Mouse (Mus musculus): Measurements from ENCODE around the gene Dcaf7. TPM values are rescaled to one million over a fixed set of nuclear protein-coding genes. Genes with fewer than 3 reads are reported as not detected.
"Not testable (repeated sequence)": the region's sequence is repeated elsewhere in the genome, so short reads cannot be mapped to it uniquely, and the experiment has no call there.

The Dcaf7 gene
- total RNA-seq, 2 experiments from 2014 or later: 134 to 142 TPM

DNA sequence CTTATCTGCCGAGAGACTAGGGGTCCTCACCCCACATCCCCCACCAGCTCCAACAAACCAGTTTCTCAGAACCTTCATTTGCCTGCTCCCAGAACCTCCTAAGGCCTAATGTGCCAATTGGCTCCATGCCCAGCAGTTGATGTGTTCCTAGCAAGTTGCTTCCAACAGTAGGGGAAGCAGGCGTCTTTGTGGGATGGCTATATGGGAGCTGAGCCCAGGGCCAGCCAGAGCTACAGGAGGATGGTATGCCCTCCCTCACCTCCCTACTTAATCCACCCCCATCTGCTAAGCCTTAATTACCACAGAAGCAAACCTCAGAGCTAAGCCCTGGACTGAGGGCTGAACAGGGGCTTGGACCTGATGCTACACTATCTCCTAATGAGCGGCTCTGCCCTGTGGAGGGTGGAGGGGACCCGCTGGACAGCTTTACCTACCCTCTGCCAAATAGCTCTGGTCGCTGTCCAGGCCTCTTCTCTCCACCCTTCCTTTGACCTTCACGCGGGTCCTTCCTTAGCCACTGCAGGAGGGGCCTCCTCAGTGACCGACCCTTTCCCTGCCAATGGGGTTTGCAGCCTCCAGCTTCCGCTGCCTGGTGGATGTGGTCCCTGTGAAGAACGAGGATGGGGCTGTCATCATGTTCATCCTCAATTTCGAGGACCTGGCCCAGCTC is 23.0 kb upstream of the Dcaf7 start:
- peak in 1 of 2 experiments; percentile 37 for DNase-seq (ENCODE audit: extremely low spot score in 1 of 2, low spot score in 2 of 2)
- Histone ChIP-seq H3K27ac (no peak overlapping the region), H3K4me3 (no peak overlapping the region)
- TF ChIP-seq CTCF (IDR thresholded peaks at IDR 0.05): no peak
- intact Hi-C loops (cut with DNase I): loop anchor here (10.0 kb wide), 1 partner anchor 669 kb away; no protein-coding TSS in a partner anchor

GRCm38 (mm10) chr11:106016440-106016839 is 20.2 kb upstream of the Dcaf7 start:
- TF ChIP-seq CTCF (IDR thresholded peaks at IDR 0.05): no peak
- Histone ChIP-seq H3K4me3 (no peak overlapping the region), H3K27ac (no peak overlapping the region)
- DNase-seq (ENCODE audit: extremely low spot score in 1 of 2, low spot score in 2 of 2): no peak
- intact Hi-C loops (cut with DNase I): loop anchor here (10.0 kb wide), 1 partner anchor 672 kb away; no protein-coding TSS in a partner anchor

GRCm38 (mm10) chr11:106020051-106020763 is 16.5 kb upstream of the Dcaf7 start:
- Histone ChIP-seq H3K4me3 (peak overlapping the region; percentile 54), H3K27ac (peak overlapping the region; percentile 71)
- intact Hi-C loops (cut with DNase I): loop anchor here (5.0 kb wide), 1 partner anchor 78 kb away; no protein-coding TSS in a partner anchor
- no peak for TF ChIP-seq CTCF (IDR thresholded peaks at IDR 0.05)
- peak; percentile 63 to 70 for DNase-seq (ENCODE audit: extremely low spot score in 1 of 2, low spot score in 2 of 2)

- intact Hi-C loops (cut with DNase I): loop anchor here (2.0 kb wide), 2 partner anchors 25 to 99 kb away; no protein-coding TSS in a partner anchor
- no peak for TF ChIP-seq CTCF (IDR thresholded peaks at IDR 0.05)
These were observed 10.9 kb upstream of the Dcaf7 start for GRCm38 (mm10) chr11:106025774-106026173.

DNA sequence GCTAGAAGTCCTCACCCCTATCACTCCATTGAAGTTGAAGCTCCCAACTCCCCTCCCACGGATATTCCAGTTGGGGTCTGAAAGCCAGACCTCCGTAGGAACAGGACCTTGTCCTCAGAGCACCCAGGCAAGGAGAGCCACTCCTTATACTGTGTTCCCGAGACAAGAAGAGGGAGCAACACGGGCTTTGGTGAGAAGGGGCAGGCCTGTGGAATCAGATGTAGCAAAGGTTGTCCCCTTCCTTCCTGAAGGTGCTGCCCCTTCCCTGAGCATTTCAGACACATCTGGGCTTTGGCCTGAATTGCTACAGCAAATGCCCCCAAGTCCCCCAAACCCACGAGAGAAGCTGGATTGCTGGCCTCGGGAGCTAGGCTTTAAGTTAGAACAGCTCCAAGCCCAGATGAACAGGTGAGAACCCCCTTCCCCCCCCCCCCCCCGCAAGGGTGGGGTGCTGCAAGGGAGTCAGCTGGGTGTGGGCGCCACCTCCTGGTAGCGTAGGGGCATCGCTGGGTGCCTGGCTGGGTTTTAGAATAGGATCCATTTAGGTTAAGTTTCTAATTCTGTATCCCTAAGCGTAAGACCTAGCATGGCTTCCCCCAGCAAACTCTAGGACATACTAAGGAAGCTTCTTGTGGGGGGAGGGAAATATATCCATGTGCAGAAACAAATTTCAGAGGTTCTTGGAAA is 10.1 kb upstream of the Dcaf7 start:
- peak; percentile 89 for TF ChIP-seq CTCF (IDR thresholded peaks at IDR 0.05)
- DNase-seq (ENCODE audit: extremely low spot score in 1 of 2, low spot score in 2 of 2): peak; percentile 71 to 73
- Histone ChIP-seq H3K27ac (no peak overlapping the region), H3K4me3 (no peak overlapping the region)
- intact Hi-C loops (cut with DNase I): loop anchor here (2.0 kb wide), 2 partner anchors 26 to 100 kb away; no protein-coding TSS in a partner anchor

More at GRCm38 (mm10) chr11:106025774-106026173, 10.9 kb upstream of the Dcaf7 start:
- Histone ChIP-seq H3K4me3 (no peak overlapping the region), H3K27ac (no peak overlapping the region)
- no peak for DNase-seq (ENCODE audit: extremely low spot score in 1 of 2, low spot score in 2 of 2)

GRCm38 (mm10) chr11:106027607-106028006 is 9.1 kb upstream of the Dcaf7 start:
- intact Hi-C loops (cut with DNase I): loop anchor here (2.0 kb wide), 2 partner anchors 27 to 101 kb away; no protein-coding TSS in a partner anchor

DNA sequence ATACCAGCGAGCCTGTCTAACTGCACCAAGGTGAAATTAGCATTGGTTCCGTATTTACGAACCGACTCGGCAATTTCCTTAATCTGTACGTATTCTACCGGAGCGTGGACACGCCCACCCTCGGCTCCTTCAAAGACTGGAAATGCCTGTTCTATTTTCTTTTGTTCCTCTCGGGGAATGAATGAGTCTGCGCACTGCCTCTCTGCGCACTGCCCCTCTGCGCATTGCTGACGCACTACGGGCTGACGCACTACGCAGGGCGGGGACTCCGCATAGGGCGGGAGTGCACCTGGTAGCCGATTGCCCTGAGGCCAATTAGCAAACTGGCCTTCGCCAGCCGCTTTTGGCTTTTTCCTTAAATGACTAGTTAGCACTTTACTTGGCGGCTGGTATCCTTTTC is 4.6 kb upstream of the Dcaf7 start:
- intact Hi-C loops (cut with DNase I); DNase-seq (ENCODE audit: extremely low spot score in 1 of 2, low spot score in 2 of 2); H3K27ac ChIP-seq: not testable (repeated sequence)
- peak overlapping the region; percentile 36 for H3K4me3 ChIP-seq

More at GRCm38 (mm10) chr11:106027607-106028006, 9.1 kb upstream of the Dcaf7 start:
- H3K4me3 ChIP-seq: no peak overlapping the region
- no peak for DNase-seq (ENCODE audit: extremely low spot score in 1 of 2, low spot score in 2 of 2)
- no peak for TF ChIP-seq CTCF (IDR thresholded peaks at IDR 0.05)
- no peak overlapping the region for H3K27ac ChIP-seq

- peak overlapping the region; percentile 66; the same call in 1 of the 2 replicates for H3K27ac ChIP-seq
- no peak for DNase-seq (ENCODE audit: extremely low spot score in 1 of 2, low spot score in 2 of 2)
- no peak for TF ChIP-seq CTCF (IDR thresholded peaks at IDR 0.05)
These were observed 3.2 kb upstream of the Dcaf7 start for GRCm38 (mm10) chr11:106033491-106033919.

DNA sequence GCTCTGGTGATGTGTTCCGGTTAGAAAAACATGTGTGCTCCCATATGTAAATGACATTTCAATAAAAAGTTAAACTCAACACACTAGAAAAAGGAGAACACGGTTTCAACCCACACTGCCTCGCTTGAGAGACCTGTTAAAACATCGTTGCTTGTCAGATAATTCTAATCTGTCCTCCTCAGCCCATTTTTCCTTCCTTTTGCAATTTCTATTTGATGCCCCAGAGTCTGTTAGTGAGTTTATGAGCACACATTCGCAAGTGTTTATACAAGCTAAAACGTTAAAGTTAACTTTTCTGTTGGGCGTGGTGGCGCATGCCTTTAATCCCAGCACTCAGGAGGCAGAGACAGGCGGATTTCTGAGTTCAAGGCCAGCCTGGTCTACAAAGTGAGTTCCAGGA is 1.7 kb upstream of the Dcaf7 start:
- Histone ChIP-seq H3K4me3 (no peak overlapping the region), H3K27ac (no peak overlapping the region)
- intact Hi-C loops (cut with DNase I): loop anchor here (5.0 kb wide), 1 partner anchor 303 kb away; no protein-coding TSS in a partner anchor
- no peak for DNase-seq (ENCODE audit: extremely low spot score in 1 of 2, low spot score in 2 of 2)
- TF ChIP-seq CTCF (IDR thresholded peaks at IDR 0.05): no peak

More at GRCm38 (mm10) chr11:106033491-106033919, 3.2 kb upstream of the Dcaf7 start:
- intact Hi-C loops (cut with DNase I): no loop called here
- H3K4me3 ChIP-seq: no peak overlapping the region

DNA sequence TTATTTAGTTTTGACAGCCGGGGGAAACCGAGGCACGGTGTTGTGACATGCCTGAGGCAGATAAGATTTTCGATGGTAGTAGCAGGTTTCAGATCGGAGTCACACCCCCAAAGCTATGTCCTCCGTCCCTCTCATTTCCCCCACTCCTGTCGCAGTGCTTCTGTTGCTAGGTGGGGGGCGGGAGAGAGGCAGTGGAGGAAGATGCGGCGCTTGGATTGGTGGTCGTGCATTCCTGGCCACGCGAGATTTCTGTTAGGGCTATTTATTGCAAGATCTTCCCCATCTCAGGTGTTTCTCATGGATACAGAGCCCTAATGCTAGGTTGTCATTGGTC is 713 bp downstream of the Dcaf7 start:
- peak overlapping the region; percentile 93 for H3K27ac ChIP-seq
- H3K4me3 ChIP-seq: peak overlapping the region; percentile 73
- intact Hi-C loops (cut with DNase I): loop anchor here (5.0 kb wide), 1 partner anchor 305 kb away; no protein-coding TSS in a partner anchor
- DNase-seq (ENCODE audit: extremely low spot score in 1 of 2, low spot score in 2 of 2): peak; percentile 58 to 65
- TF ChIP-seq CTCF (IDR thresholded peaks at IDR 0.05): no peak

DNA sequence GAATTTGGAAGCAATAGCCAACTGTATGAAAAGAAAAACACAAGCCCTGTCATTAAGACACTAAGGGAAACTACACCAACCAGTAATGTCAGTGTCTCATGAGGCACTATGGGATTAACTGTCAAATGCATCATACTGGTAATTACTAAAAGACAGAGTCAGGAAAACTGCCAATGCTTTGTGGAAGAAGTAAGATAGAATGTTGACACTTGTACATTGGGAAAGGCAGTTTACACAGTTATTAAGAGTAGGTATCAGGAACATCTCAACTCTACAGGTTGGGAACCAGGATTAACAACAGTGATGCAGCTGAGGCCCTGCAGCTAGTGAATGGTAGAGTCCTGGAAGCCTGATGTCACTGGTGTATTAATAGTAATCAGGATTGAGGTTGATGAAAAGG is 7.7 kb downstream of the Dcaf7 start:
- intact Hi-C loops (cut with DNase I): no loop called here
- TF ChIP-seq CTCF (IDR thresholded peaks at IDR 0.05): no peak
- no peak for DNase-seq (ENCODE audit: extremely low spot score in 1 of 2, low spot score in 2 of 2)
- Histone ChIP-seq H3K27ac (no peak overlapping the region), H3K4me3 (no peak overlapping the region)

Data from left cerebral cortex, adult 2 months (tissue).